Mouse (Mus musculus) lung, embryonic 14.5 days (tissue): ENCODE results near the gene Ube2m. TPM values are rescaled to one million over a fixed set of nuclear protein-coding genes. Genes with fewer than 3 reads are reported as not detected.

Source experiments
- ATAC-seq: fragments of 200-750 bp; cut with Nextera tagmentation; 2 replicates; pipeline ENCODE4 v1.8.0; 2017; ENCODE audit warnings: mild to moderate bottlenecking, moderate TSS enrichment, moderate library complexity; ENCODE audit not compliant: insufficient read depth
- DNase-seq: peaks from one replicate; pipeline ENCODE4 v3.0.0-alpha.2; 2015
- H3K27ac ChIP-seq: fragments of 300-500 bp; sonication (generic); 2 replicates; pipeline ENCODE4 v1.5.1; 2014; ENCODE audit warnings: low read depth, mild to moderate bottlenecking, moderate library complexity
- H3K27me3 ChIP-seq: fragments of 300-500 bp; sonication (generic); 2 replicates; pipeline ENCODE4 v1.6.1; 2014; ENCODE audit warnings: low read length, control low read depth; ENCODE audit not compliant: insufficient read depth
- H3K36me3 ChIP-seq: fragments of 300-500 bp; sonication (generic); 2 replicates; pipeline ENCODE4 v1.6.1; 2014; ENCODE audit warnings: control low read depth; ENCODE audit not compliant: insufficient read depth
- H3K4me1 ChIP-seq: fragments of 300-500 bp; sonication (generic); 2 replicates; pipeline ENCODE4 v1.6.1; 2014; ENCODE audit warnings: antibody characterized with exemption, control low read depth; ENCODE audit not compliant: insufficient read depth
- H3K4me2 ChIP-seq: fragments of 300-500 bp; sonication (generic); 2 replicates; pipeline ENCODE4 v1.6.1; 2014; ENCODE audit warnings: mild to moderate bottlenecking
- H3K4me3 ChIP-seq: fragments of 300-500 bp; sonication (generic); 2 replicates; pipeline ENCODE4 v1.5.1; 2014; ENCODE audit warnings: low read depth, low read length
- H3K9ac ChIP-seq: fragments of 300-500 bp; sonication (generic); 2 replicates; pipeline ENCODE4 v1.6.1; 2014
- H3K9me3 ChIP-seq: fragments of 300-500 bp; sonication (generic); 2 replicates; pipeline ENCODE4 v1.6.1; 2016; ENCODE audit warnings: low read depth, low read length, control low read depth
- CTCF ChIP-seq: IDR thresholded peaks from 2 replicates; pipeline ENCODE4 v1.5.1; 2016; ENCODE audit warnings: antibody characterized with exemption, low read depth
- WGBS: fragments of 180-500 bp; shearing (Covaris S2); extraction: QIAGEN DNeasy Blood & Tissue Kit; methylation state at CpG from one replicate; pipeline ENCODE4 v1.1.7; 2014; 5-methylcytosine and 5-hydroxymethylcytosine counted together
- polyA plus RNA-seq: library from polyadenylated mRNA; unstranded; fragments of >200 nt; fragmentation: Nextera tagmentation; extraction: Ambion mirVana; gene quantifications from 2 replicates; pipeline ENCODE4 v1.2.1, GENCODE M21; 2014

Gene Ube2m
- polyA plus RNA-seq, 1 experiment from 2014 or later: 168 TPM

- H3K27ac ChIP-seq: peak overlapping the region; percentile 99
- no peaks in the 10 kb centered on the region for H3K27me3 ChIP-seq
- H3K9ac ChIP-seq: peak overlapping the region; percentile 96
- peak overlapping the region; percentile 96 for H3K4me3 ChIP-seq
- peak; percentile 81 for ATAC-seq
- DNase-seq: peak; percentile 97
- H3K4me1 ChIP-seq: no peaks in the 10 kb centered on the region
- WGBS: under 1% methylated on average over 94 of the region's 95 CpGs
- H3K36me3 ChIP-seq: peaks cover 41% of the 10 kb centered on the region
- peak overlapping the region; percentile 83 for H3K4me2 ChIP-seq
- TF ChIP-seq CTCF: 0 out of 2 replicates have a peak, but pooled peaks have one; percentile 16
- no peaks in the 10 kb centered on the region for H3K9me3 ChIP-seq
Observed at GRCm38 (mm10) chr7:13023928-13024731, 13.9 kb downstream of the Ube2m start.

GRCm38 (mm10) chr7:13022773-13023535, 15.1 kb downstream of the Ube2m start:
- Histone ChIP-seq H3K9ac (peak overlapping the region; percentile 96), H3K27me3 (no peaks in the 10 kb centered on the region), H3K36me3 (peaks cover 30% of the 10 kb centered on the region), H3K4me1 (no peaks in the 10 kb centered on the region), H3K4me3 (peak overlapping the region; percentile 96), H3K4me2 (peak overlapping the region; percentile 83), H3K27ac (peak overlapping the region; percentile 99), H3K9me3 (no peaks in the 10 kb centered on the region)
- DNase-seq: peak; percentile 94
- no peak for TF ChIP-seq CTCF
- WGBS: 3% methylated on average over 31 of the region's 31 CpGs
- ATAC-seq: peak; percentile 72

GRCm38 (mm10) chr7:13015217-13015616, 22.9 kb downstream of the Ube2m start:
- Histone ChIP-seq H3K36me3 (no peaks in the 10 kb centered on the region), H3K27me3 (no peaks in the 10 kb centered on the region), H3K4me3 (no peak overlapping the region), H3K27ac (no peak overlapping the region), H3K9ac (no peak overlapping the region), H3K9me3 (no peaks in the 10 kb centered on the region), H3K4me1 (no peaks in the 10 kb centered on the region), H3K4me2 (no peak overlapping the region)
- 88% methylated on average over 1 of the region's 1 CpGs for WGBS
- no peak for DNase-seq
- TF ChIP-seq CTCF: no peak
- ATAC-seq: no peak

GRCm38 (mm10) chr7:13014275-13014839, 23.7 kb downstream of the Ube2m start:
- WGBS: 44% methylated on average over 6 of the region's 6 CpGs
- no peak for TF ChIP-seq CTCF
- no peak overlapping the region for H3K4me3 ChIP-seq
- H3K36me3 ChIP-seq: no peaks in the 10 kb centered on the region
- DNase-seq (no peak), ATAC-seq (no peak)
- H3K9me3 ChIP-seq: no peaks in the 10 kb centered on the region
- no peak overlapping the region for H3K4me2 ChIP-seq
- H3K27me3 ChIP-seq: no peaks in the 10 kb centered on the region
- H3K4me1 ChIP-seq: no peaks in the 10 kb centered on the region
- H3K27ac ChIP-seq: no peak overlapping the region
- no peak overlapping the region for H3K9ac ChIP-seq

GRCm38 (mm10) chr7:13013671-13014070, 24.4 kb downstream of the Ube2m start:
- Histone ChIP-seq H3K27me3 (no peaks in the 10 kb centered on the region), H3K4me1 (no peaks in the 10 kb centered on the region), H3K9ac (no peak overlapping the region), H3K27ac (no peak overlapping the region), H3K4me3 (no peak overlapping the region), H3K36me3 (no peaks in the 10 kb centered on the region), H3K4me2 (no peak overlapping the region), H3K9me3 (no peaks in the 10 kb centered on the region)
- no peak for ATAC-seq
- DNase-seq: no peak
- 65% methylated on average over 4 of the region's 4 CpGs for WGBS
- no peak for TF ChIP-seq CTCF

GRCm38 (mm10) chr7:13010005-13010908, 27.8 kb downstream of the Ube2m start, which contains the start of gene Zbtb45:
TSS of gene Zbtb45 (minus strand) at chr7:13010034.
- DNase-seq: no peak
- peak within 1 kb of the TSS; percentile 96 for H3K27ac ChIP-seq
- no peaks in the 10 kb centered on the region for H3K9me3 ChIP-seq
- H3K9ac ChIP-seq: peak within 1 kb of the TSS; percentile 72
- H3K36me3 ChIP-seq: peaks cover 29% of the 10 kb centered on the region
- peak within 1 kb of the TSS; percentile 63 for H3K4me3 ChIP-seq
- WGBS: 12% methylated on average over 26 of the region's 26 CpGs
- peak within 1 kb of the TSS; percentile 91 for H3K4me2 ChIP-seq
- no peak; the same call in 1 of the 2 replicates for ATAC-seq
- H3K4me1 ChIP-seq: no peaks in the 10 kb centered on the region
- TF ChIP-seq CTCF: no peak
- H3K27me3 ChIP-seq: no peaks in the 10 kb centered on the region
